Mouse (Mus musculus) midbrain, embryonic 16.5 days (tissue): Measurements from ENCODE around the gene Szrd1. TPM values are rescaled to one million over a fixed set of nuclear protein-coding genes. Genes with fewer than 3 reads are reported as not detected.

Experiments used
- polyA plus RNA-seq: library from polyadenylated mRNA; unstranded; fragments of >200 nt; fragmentation: Nextera tagmentation; extraction: Ambion mirVana; gene quantifications from 2 replicates; pipeline ENCODE4 v1.2.1, GENCODE M21; 2015

The Szrd1 gene
- polyA plus RNA-seq, 1 experiment from 2014 or later, result 24.5 TPM

Other genes with a start within 250 kb of the Szrd1 start
- 2.4 and 2.8 TPM in 2 replicates for gene Padi2, start 233.4 kb downstream of the Szrd1 start, polyA plus RNA-seq
- 446 and 455 TPM in 2 replicates for gene Sdhb, start 178.6 kb downstream of the Szrd1 start, polyA plus RNA-seq
- gene Atp13a2, start 152.9 kb downstream of the Szrd1 start, polyA plus RNA-seq, result 174 and 190 TPM in 2 replicates
- gene Mfap2, start 129.4 kb downstream of the Szrd1 start, polyA plus RNA-seq, result 121 and 141 TPM in 2 replicates
- gene Crocc, start 79.2 kb downstream of the Szrd1 start, polyA plus RNA-seq, result 5.3 and 6.3 TPM in 2 replicates
- 52.5 and 55.9 TPM in 2 replicates for gene Necap2, start 61.4 kb downstream of the Szrd1 start, polyA plus RNA-seq
- 0.39 TPM in 1 of 2 replicates, not detected in the other for gene Spata21, start 51.4 kb downstream of the Szrd1 start, polyA plus RNA-seq
- 25.5 TPM in 2 replicates for gene Fbxo42, start 8.1 kb upstream of the Szrd1 start, polyA plus RNA-seq
- gene Rsg1, start 74.2 kb upstream of the Szrd1 start, polyA plus RNA-seq, result 7.9 and 10.5 TPM in 2 replicates
- 1.1 and 1.3 TPM in 2 replicates for gene Arhgef19, start 99.7 kb upstream of the Szrd1 start, polyA plus RNA-seq
- gene Epha2, start 161.5 kb upstream of the Szrd1 start, polyA plus RNA-seq, result 0.94 and 1.0 TPM in 2 replicates
- gene Fam131c, start 228.4 kb upstream of the Szrd1 start, polyA plus RNA-seq, result 39.5 and 50.1 TPM in 2 replicates